Mouse (Mus musculus): ENCODE measurements around the gene Olfr1033. TPM values are rescaled to one million over a fixed set of nuclear protein-coding genes. Genes with fewer than 3 reads are reported as not detected.

Gene Olfr1033
- 12.2 TPM for polyA plus RNA-seq (2014; fragmentation: Illumina TruSeq; extraction: RNeasy Lipid Tissue Mini Kit (QIAGEN cat#74804); ENCODE audit: low read depth, low replicate concordance)

GRCm38 (mm10) chr2:86020406-86020805 is at the start of gene Olfr1033:
Gene Olfr1033 (plus strand): TSS chr2:86020633.

GRCm38 (mm10) chr2:85973595-85973994 is 46.8 kb upstream of the Olfr1033 start, which contains the start of gene Olfr1029:
Gene Olfr1029 (plus strand): TSS chr2:85973895.

GRCm38 (mm10) chr2:85978976-85979375 is 41.5 kb upstream of the Olfr1033 start, which contains the start of gene Olfr1030:
Gene Olfr1030 (plus strand): TSS chr2:85979276.

GRCm38 (mm10) chr2:85990004-85990403 is 30.4 kb upstream of the Olfr1033 start, which contains the start of gene Olfr1031:
Gene Olfr1031 (plus strand): TSS chr2:85990304.

GRCm38 (mm10) chr2:86005240-86005639 is 15.2 kb upstream of the Olfr1033 start, which contains the start of gene Olfr1032:
Gene Olfr1032 (plus strand): TSS chr2:86005540.

GRCm38 (mm10) chr2:86045561-86045960 is 25.1 kb downstream of the Olfr1033 start, which contains the start of gene Olfr1034:
Gene Olfr1034 (plus strand): TSS chr2:86045861.

GRCm38 (mm10) chr2:86073692-86074091 is 53.3 kb downstream of the Olfr1033 start, which contains the start of gene Olfr1036:
Gene Olfr1036 (plus strand): TSS chr2:86073992.

GRCm38 (mm10) chr2:86087285-86087684 is 66.9 kb downstream of the Olfr1033 start, which contains the start of gene Olfr1037:
Gene Olfr1037 (minus strand): TSS chr2:86087385.

Other genes with a start within 250 kb of the Olfr1033 start
- not detected for gene Olfr1014, start 247.9 kb upstream of the Olfr1033 start, polyA plus RNA-seq (2014; fragmentation: Illumina TruSeq; extraction: RNeasy Lipid Tissue Mini Kit (QIAGEN cat#74804); ENCODE audit: low read depth, low replicate concordance)
- gene Olfr1015, start 238.6 kb upstream of the Olfr1033 start, polyA plus RNA-seq (2014; fragmentation: Illumina TruSeq; extraction: RNeasy Lipid Tissue Mini Kit (QIAGEN cat#74804); ENCODE audit: low read depth, low replicate concordance), result not detected
- gene Olfr1016, start 218.1 kb upstream of the Olfr1033 start, polyA plus RNA-seq (2014; fragmentation: Illumina TruSeq; extraction: RNeasy Lipid Tissue Mini Kit (QIAGEN cat#74804); ENCODE audit: low read depth, low replicate concordance), result not detected
- not detected for gene Olfr1018, start 202.2 kb upstream of the Olfr1033 start, polyA plus RNA-seq (2014; fragmentation: Illumina TruSeq; extraction: RNeasy Lipid Tissue Mini Kit (QIAGEN cat#74804); ENCODE audit: low read depth, low replicate concordance)
- gene Olfr1019, start 175.2 kb upstream of the Olfr1033 start, polyA plus RNA-seq (2014; fragmentation: Illumina TruSeq; extraction: RNeasy Lipid Tissue Mini Kit (QIAGEN cat#74804); ENCODE audit: low read depth, low replicate concordance), result not detected
- not detected for gene Olfr1020, start 173.6 kb upstream of the Olfr1033 start, polyA plus RNA-seq (2014; fragmentation: Illumina TruSeq; extraction: RNeasy Lipid Tissue Mini Kit (QIAGEN cat#74804); ENCODE audit: low read depth, low replicate concordance)
- not detected for gene Olfr1022, start 152.0 kb upstream of the Olfr1033 start, polyA plus RNA-seq (2014; fragmentation: Illumina TruSeq; extraction: RNeasy Lipid Tissue Mini Kit (QIAGEN cat#74804); ENCODE audit: low read depth, low replicate concordance)
- gene Olfr1023, start 135.0 kb upstream of the Olfr1033 start, polyA plus RNA-seq (2014; fragmentation: Illumina TruSeq; extraction: RNeasy Lipid Tissue Mini Kit (QIAGEN cat#74804); ENCODE audit: low read depth, low replicate concordance), result not detected
- not detected for gene Olfr1024, start 115.6 kb upstream of the Olfr1033 start, polyA plus RNA-seq (2014; fragmentation: Illumina TruSeq; extraction: RNeasy Lipid Tissue Mini Kit (QIAGEN cat#74804); ENCODE audit: low read depth, low replicate concordance)
- gene Olfr1025-ps1, start 105.4 kb upstream of the Olfr1033 start, polyA plus RNA-seq (2014; fragmentation: Illumina TruSeq; extraction: RNeasy Lipid Tissue Mini Kit (QIAGEN cat#74804); ENCODE audit: low read depth, low replicate concordance), result not detected
- gene Olfr1026, start 99.1 kb upstream of the Olfr1033 start, polyA plus RNA-seq (2014; fragmentation: Illumina TruSeq; extraction: RNeasy Lipid Tissue Mini Kit (QIAGEN cat#74804); ENCODE audit: low read depth, low replicate concordance), result not detected
- not detected for gene Olfr1028, start 70.2 kb upstream of the Olfr1033 start, polyA plus RNA-seq (2014; fragmentation: Illumina TruSeq; extraction: RNeasy Lipid Tissue Mini Kit (QIAGEN cat#74804); ENCODE audit: low read depth, low replicate concordance)
- 0.17 TPM for gene Olfr1029, start 46.7 kb upstream of the Olfr1033 start, polyA plus RNA-seq (2014; fragmentation: Illumina TruSeq; extraction: RNeasy Lipid Tissue Mini Kit (QIAGEN cat#74804); ENCODE audit: low read depth, low replicate concordance)
- not detected for gene Olfr1030, start 41.4 kb upstream of the Olfr1033 start, polyA plus RNA-seq (2014; fragmentation: Illumina TruSeq; extraction: RNeasy Lipid Tissue Mini Kit (QIAGEN cat#74804); ENCODE audit: low read depth, low replicate concordance)
- not detected for gene Olfr1031, start 30.3 kb upstream of the Olfr1033 start, polyA plus RNA-seq (2014; fragmentation: Illumina TruSeq; extraction: RNeasy Lipid Tissue Mini Kit (QIAGEN cat#74804); ENCODE audit: low read depth, low replicate concordance)
- not detected for gene Olfr1032, start 15.1 kb upstream of the Olfr1033 start, polyA plus RNA-seq (2014; fragmentation: Illumina TruSeq; extraction: RNeasy Lipid Tissue Mini Kit (QIAGEN cat#74804); ENCODE audit: low read depth, low replicate concordance)
- gene Olfr1034, start 25.2 kb downstream of the Olfr1033 start, polyA plus RNA-seq (2014; fragmentation: Illumina TruSeq; extraction: RNeasy Lipid Tissue Mini Kit (QIAGEN cat#74804); ENCODE audit: low read depth, low replicate concordance), result 2.3 TPM
- gene Olfr1036, start 53.4 kb downstream of the Olfr1033 start, polyA plus RNA-seq (2014; fragmentation: Illumina TruSeq; extraction: RNeasy Lipid Tissue Mini Kit (QIAGEN cat#74804); ENCODE audit: low read depth, low replicate concordance), result not detected
- not detected for gene Olfr1037, start 66.8 kb downstream of the Olfr1033 start, polyA plus RNA-seq (2014; fragmentation: Illumina TruSeq; extraction: RNeasy Lipid Tissue Mini Kit (QIAGEN cat#74804); ENCODE audit: low read depth, low replicate concordance)
- not detected for gene Olfr1039, start 115.3 kb downstream of the Olfr1033 start, polyA plus RNA-seq (2014; fragmentation: Illumina TruSeq; extraction: RNeasy Lipid Tissue Mini Kit (QIAGEN cat#74804); ENCODE audit: low read depth, low replicate concordance)
- gene Olfr1040, start 126.1 kb downstream of the Olfr1033 start, polyA plus RNA-seq (2014; fragmentation: Illumina TruSeq; extraction: RNeasy Lipid Tissue Mini Kit (QIAGEN cat#74804); ENCODE audit: low read depth, low replicate concordance), result not detected
- not detected for gene Olfr1042, start 141.2 kb downstream of the Olfr1033 start, polyA plus RNA-seq (2014; fragmentation: Illumina TruSeq; extraction: RNeasy Lipid Tissue Mini Kit (QIAGEN cat#74804); ENCODE audit: low read depth, low replicate concordance)
- gene Olfr1043, start 146.9 kb downstream of the Olfr1033 start, polyA plus RNA-seq (2014; fragmentation: Illumina TruSeq; extraction: RNeasy Lipid Tissue Mini Kit (QIAGEN cat#74804); ENCODE audit: low read depth, low replicate concordance), result not detected
- gene Olfr1044, start 157.2 kb downstream of the Olfr1033 start, polyA plus RNA-seq (2014; fragmentation: Illumina TruSeq; extraction: RNeasy Lipid Tissue Mini Kit (QIAGEN cat#74804); ENCODE audit: low read depth, low replicate concordance), result not detected
- gene Olfr52, start 165.1 kb downstream of the Olfr1033 start, polyA plus RNA-seq (2014; fragmentation: Illumina TruSeq; extraction: RNeasy Lipid Tissue Mini Kit (QIAGEN cat#74804); ENCODE audit: low read depth, low replicate concordance), result not detected
- not detected for gene Olfr1045, start 182.4 kb downstream of the Olfr1033 start, polyA plus RNA-seq (2014; fragmentation: Illumina TruSeq; extraction: RNeasy Lipid Tissue Mini Kit (QIAGEN cat#74804); ENCODE audit: low read depth, low replicate concordance)
- not detected for gene Olfr1046, start 198.7 kb downstream of the Olfr1033 start, polyA plus RNA-seq (2014; fragmentation: Illumina TruSeq; extraction: RNeasy Lipid Tissue Mini Kit (QIAGEN cat#74804); ENCODE audit: low read depth, low replicate concordance)
- not detected for gene Olfr1047, start 210.8 kb downstream of the Olfr1033 start, polyA plus RNA-seq (2014; fragmentation: Illumina TruSeq; extraction: RNeasy Lipid Tissue Mini Kit (QIAGEN cat#74804); ENCODE audit: low read depth, low replicate concordance)
- gene Olfr1048, start 219.7 kb downstream of the Olfr1033 start, polyA plus RNA-seq (2014; fragmentation: Illumina TruSeq; extraction: RNeasy Lipid Tissue Mini Kit (QIAGEN cat#74804); ENCODE audit: low read depth, low replicate concordance), result not detected
- gene Olfr1049, start 237.7 kb downstream of the Olfr1033 start, polyA plus RNA-seq (2014; fragmentation: Illumina TruSeq; extraction: RNeasy Lipid Tissue Mini Kit (QIAGEN cat#74804); ENCODE audit: low read depth, low replicate concordance), result not detected

All from adrenal gland, adult 10 weeks (tissue).